In genomic region chr7:140855860-140856784, GRCm38 (mm10) we compare ENCODE assay signal across 8 mouse cellular contexts. TPM values are rescaled to one million over a fixed set of nuclear protein-coding genes. Genes with fewer than 3 reads are reported as not detected.
DNase-seq lines count a peak whose midpoint lies in the region; ATAC-seq and TF ChIP-seq lines count a peak whose summit lies in the region.

TSS of gene Gm45785 (minus strand) at chr7:140856331.

- in situ Hi-C loops in Patski (cut with MboI; ENCODE audit: low pct_unique_long_range_greater_than_20kb): no loop called here

- peak; percentile 84 for ATAC-seq in Patski
- ATAC-seq in hindbrain, embryonic 14.5 days (ENCODE audit: low FRiP score): peak; percentile 75

- TF ChIP-seq CTCF in Patski (IDR thresholded peaks at IDR 0.05): no peak

- peak; percentile 80 for DNase-seq in Patski (ENCODE audit: low read depth, low spot score)
- DNase-seq in cerebellum, postnatal 25 days: peak; percentile 85 to 87
- peak; percentile 59 to 71 for DNase-seq in frontal cortex, postnatal 25 days (ENCODE audit: low spot score in 2 of 2)
- DNase-seq in hindbrain, embryonic 14.5 days (ENCODE audit: low spot score): peak; percentile 87
- DNase-seq in layer of hippocampus, postnatal 36 days: peak; percentile 81 to 85
- DNase-seq in lung, postnatal 36 days: peak; percentile 96
- peak; percentile 94 for DNase-seq in retina, postnatal 1 day
- peak; percentile 73 to 82 for DNase-seq in urinary bladder, adult 18-20 months (ENCODE audit: low spot score in 2 of 2)

- H3K4me3 ChIP-seq in hindbrain, embryonic 14.5 days (replicated peaks; ENCODE audit: low read length): peak within 1 kb of the TSS; percentile 83

- POLR2A ChIA-PET in Patski (lab: Charles Lee): interaction anchor here (0.7 to 2.3 kb wide), 2 partner anchors 14 to 25 kb away, joined by 3 to 10 read pairs; partner anchors contain the start of genes Psmd13 and Sirt3

- 2% methylated on average over 51 of the region's 51 CpGs for WGBS in hindbrain, embryonic 14.5 days

- H3K4me1 ChIP-seq in hindbrain, embryonic 14.5 days (replicated peaks; ENCODE audit: control insufficient read depth, insufficient read depth, low read length): peaks cover 27% of the 10 kb centered on the region

- peaks cover 63% of the 10 kb centered on the region for H3K36me3 ChIP-seq in hindbrain, embryonic 14.5 days (replicated peaks; ENCODE audit: control insufficient read depth, insufficient read depth)

- H3K27ac ChIP-seq in hindbrain, embryonic 14.5 days: peak within 1 kb of the TSS; percentile 89

- no peaks in the 10 kb centered on the region for H3K9me3 ChIP-seq in hindbrain, embryonic 14.5 days (ENCODE audit: control insufficient read depth, low read length)

- CTCF ChIA-PET in Patski (lab: Charles Lee): interaction anchor here (1.2 to 1.4 kb wide), 2 partner anchors 16 to 47 kb away, joined by 3 read pairs; no protein-coding TSS in a partner anchor

- H3K4me2 ChIP-seq in hindbrain, embryonic 14.5 days (replicated peaks): peak within 1 kb of the TSS; percentile 83

- H3K9ac ChIP-seq in hindbrain, embryonic 14.5 days: peak within 1 kb of the TSS; percentile 97

- H3K27me3 ChIP-seq in Patski: no peaks in the 10 kb centered on the region
- H3K27me3 ChIP-seq in hindbrain, embryonic 14.5 days (ENCODE audit: control insufficient read depth, insufficient read depth, low read length): no peaks in the 10 kb centered on the region

RNA-seq across cellular contexts. Expression of gene Gm45785, which starts in this region (rescaled TPM):
- not detected for polyA plus RNA-seq in Patski (2021)
- 0.35 TPM in 1 of 2 replicates, not detected in the other for polyA plus RNA-seq in hindbrain, embryonic 14.5 days (2014; fragmentation: Nextera tagmentation; extraction: Ambion mirVana)
- total RNA-seq in layer of hippocampus, postnatal 36 days (2021): not detected

Comparison
In these comparisons a context has a peak if more than half of its experiments do, and no peak if none do; other contexts are left out.
1. Peak in every context shown above with its lines: DNase-seq, ATAC-seq, H3K4me3 ChIP-seq and H3K27ac ChIP-seq.
2. Peak in DNase-seq and ATAC-seq in Patski; RNA of the gene not detected or under 1 TPM.
3. Peak in DNase-seq, ATAC-seq, H3K4me3 ChIP-seq, H3K27ac ChIP-seq, H3K9ac ChIP-seq and H3K4me2 ChIP-seq in hindbrain, embryonic 14.5 days; RNA of the gene not detected or under 1 TPM.
4. Peak in DNase-seq in layer of hippocampus, postnatal 36 days; RNA of the gene not detected or under 1 TPM.